Mouse (Mus musculus) midbrain, embryonic 15.5 days (tissue): ENCODE data around the gene Eif2ak4. TPM values are rescaled to one million over a fixed set of nuclear protein-coding genes. Genes with fewer than 3 reads are reported as not detected.

Experiments
- ATAC-seq: fragments of 200-750 bp; cut with Nextera tagmentation; replicated peaks from 2 replicates; pipeline ENCODE4 v1.8.0; 2017; ENCODE audit warnings: moderate TSS enrichment
- H3K27ac ChIP-seq: fragments of 300-500 bp; sonication (generic); 2 replicates; pipeline ENCODE4 v1.5.1; 2015; ENCODE audit warnings: mild to moderate bottlenecking, inconsistent platforms
- H3K27me3 ChIP-seq: fragments of 300-500 bp; sonication (generic); replicated peaks from 2 replicates; pipeline ENCODE4 v1.6.1; 2015; ENCODE audit warnings: inconsistent platforms
- H3K36me3 ChIP-seq: fragments of 300-500 bp; sonication (generic); replicated peaks from 2 replicates; pipeline ENCODE4 v1.6.1; 2015; ENCODE audit warnings: inconsistent platforms
- H3K4me1 ChIP-seq: fragments of 300-500 bp; sonication (generic); 2 replicates; pipeline ENCODE4 v1.6.1; 2015; ENCODE audit warnings: inconsistent platforms
- H3K4me2 ChIP-seq: fragments of 300-500 bp; sonication (generic); 2 replicates; pipeline ENCODE4 v1.6.1; 2015; ENCODE audit warnings: inconsistent platforms, mild to moderate bottlenecking, moderate library complexity
- H3K4me3 ChIP-seq: fragments of 300-500 bp; sonication (generic); 2 replicates; pipeline ENCODE4 v1.5.1; 2015; ENCODE audit warnings: mild to moderate bottlenecking, inconsistent platforms
- H3K9ac ChIP-seq: fragments of 300-500 bp; sonication (generic); 2 replicates; pipeline ENCODE4 v1.6.1; 2015; ENCODE audit warnings: mild to moderate bottlenecking, inconsistent platforms
- H3K9me3 ChIP-seq: fragments of 300-500 bp; sonication (generic); 2 replicates; pipeline ENCODE4 v1.6.1; 2016; ENCODE audit warnings: inconsistent platforms
- WGBS: fragments of 180-500 bp; shearing (Covaris S2); methylation state at CpG from one replicate; pipeline ENCODE4 v1.1.7; 2015; ENCODE audit warnings: mixed read lengths; 5-methylcytosine and 5-hydroxymethylcytosine counted together
- polyA plus RNA-seq: library from polyadenylated mRNA; unstranded; fragments of >200 nt; fragmentation: Nextera tagmentation; extraction: Ambion mirVana; gene quantifications from 2 replicates; pipeline ENCODE4 v1.2.1, GENCODE M21; 2015

The Eif2ak4 gene
- 8.5 and 10.0 TPM in 2 replicates for polyA plus RNA-seq

GRCm38 (mm10) chr2:118388341-118389335, at the start of gene Eif2ak4:
Gene Eif2ak4, plus strand, starts transcription at chr2:118388618.
- ATAC-seq = peak; percentile 99
- no peaks in the 10 kb centered on the region for H3K9me3 ChIP-seq
- peak within 1 kb of the TSS; percentile 92 for H3K4me3 ChIP-seq
- peak within 1 kb of the TSS; percentile 74 for H3K4me2 ChIP-seq
- peaks cover 17% of the 10 kb centered on the region for H3K4me1 ChIP-seq
- WGBS = under 1% methylated on average over 61 of the region's 61 CpGs
- peak within 1 kb of the TSS; percentile 90 for H3K9ac ChIP-seq
- no peaks in the 10 kb centered on the region for H3K36me3 ChIP-seq
- peak within 1 kb of the TSS; percentile 94 for H3K27ac ChIP-seq
- no peaks in the 10 kb centered on the region for H3K27me3 ChIP-seq

GRCm38 (mm10) chr2:118341295-118341694, 47.1 kb upstream of the Eif2ak4 start:
- H3K9me3 ChIP-seq = no peaks in the 10 kb centered on the region
- no peak overlapping the region for H3K27ac ChIP-seq
- H3K4me1 ChIP-seq = no peaks in the 10 kb centered on the region
- H3K27me3 ChIP-seq = no peaks in the 10 kb centered on the region
- no peak overlapping the region for H3K4me3 ChIP-seq
- no peak for ATAC-seq
- H3K36me3 ChIP-seq = no peaks in the 10 kb centered on the region
- no peak overlapping the region for H3K4me2 ChIP-seq
- WGBS = 85% methylated on average over 7 of the region's 7 CpGs
- H3K9ac ChIP-seq = no peak overlapping the region

- Histone ChIP-seq H3K9me3 (no peaks in the 10 kb centered on the region), H3K27me3 (no peaks in the 10 kb centered on the region), H3K36me3 (no peaks in the 10 kb centered on the region), H3K27ac (no peak overlapping the region), H3K4me1 (no peaks in the 10 kb centered on the region), H3K4me3 (no peak overlapping the region), H3K4me2 (no peak overlapping the region), H3K9ac (no peak overlapping the region)
- no peak for ATAC-seq
- WGBS = 78% methylated on average over 3 of the region's 3 CpGs
Observed at GRCm38 (mm10) chr2:118343897-118344296, 44.5 kb upstream of the Eif2ak4 start.

- no peaks in the 10 kb centered on the region for H3K4me1 ChIP-seq
- 17% methylated on average over 1 of the region's 1 CpGs for WGBS
- H3K27me3 ChIP-seq = no peaks in the 10 kb centered on the region
- H3K9me3 ChIP-seq = no peaks in the 10 kb centered on the region
- no peak overlapping the region for H3K9ac ChIP-seq
- no peak overlapping the region for H3K4me2 ChIP-seq
- no peak for ATAC-seq
- no peak overlapping the region for H3K4me3 ChIP-seq
- H3K27ac ChIP-seq = no peak overlapping the region
- no peaks in the 10 kb centered on the region for H3K36me3 ChIP-seq
Observed at GRCm38 (mm10) chr2:118345535-118345934, 42.9 kb upstream of the Eif2ak4 start.

GRCm38 (mm10) chr2:118353498-118353897, 34.9 kb upstream of the Eif2ak4 start:
- no peak for ATAC-seq
- H3K27ac ChIP-seq = no peak overlapping the region
- H3K9ac ChIP-seq = no peak overlapping the region
- H3K4me2 ChIP-seq = no peak overlapping the region
- no peaks in the 10 kb centered on the region for H3K9me3 ChIP-seq
- no peaks in the 10 kb centered on the region for H3K27me3 ChIP-seq
- WGBS = 24% methylated on average over 4 of the region's 4 CpGs
- H3K4me3 ChIP-seq = no peak overlapping the region
- H3K36me3 ChIP-seq = no peaks in the 10 kb centered on the region
- H3K4me1 ChIP-seq = 0 out of 2 replicates have a peak, but pooled peaks cover 6% of the 10 kb centered on the region

GRCm38 (mm10) chr2:118353916-118354403, 34.5 kb upstream of the Eif2ak4 start:
- H3K9me3 ChIP-seq = no peaks in the 10 kb centered on the region
- no peak for ATAC-seq
- 42% methylated on average over 4 of the region's 4 CpGs for WGBS

GRCm38 (mm10) chr2:118355138-118355719, 33.2 kb upstream of the Eif2ak4 start:
- 39% methylated on average over 6 of the region's 6 CpGs for WGBS
- no peak overlapping the region for H3K9ac ChIP-seq
- peak; percentile 83 for ATAC-seq
- H3K4me2 ChIP-seq = no peak overlapping the region
- H3K9me3 ChIP-seq = no peaks in the 10 kb centered on the region
- H3K27ac ChIP-seq = no peak overlapping the region
- H3K36me3 ChIP-seq = no peaks in the 10 kb centered on the region
- 0 out of 2 replicates have a peak, but pooled peaks cover 6% of the 10 kb centered on the region for H3K4me1 ChIP-seq
- no peaks in the 10 kb centered on the region for H3K27me3 ChIP-seq
- no peak overlapping the region for H3K4me3 ChIP-seq

More at GRCm38 (mm10) chr2:118353916-118354403, 34.5 kb upstream of the Eif2ak4 start:
- 0 out of 2 replicates have a peak, but pooled peaks cover 6% of the 10 kb centered on the region for H3K4me1 ChIP-seq
- no peak overlapping the region for H3K27ac ChIP-seq
- H3K9ac ChIP-seq = no peak overlapping the region
- H3K36me3 ChIP-seq = no peaks in the 10 kb centered on the region
- no peak overlapping the region for H3K4me2 ChIP-seq
- H3K27me3 ChIP-seq = no peaks in the 10 kb centered on the region
- no peak overlapping the region for H3K4me3 ChIP-seq

- H3K4me1 ChIP-seq = peaks cover 19% of the 10 kb centered on the region
- no peak overlapping the region; the same call in 1 of the 2 replicates for H3K4me2 ChIP-seq
- H3K4me3 ChIP-seq = no peak overlapping the region
- H3K27me3 ChIP-seq = peaks cover 16% of the 10 kb centered on the region
- H3K9me3 ChIP-seq = no peaks in the 10 kb centered on the region
- no peak overlapping the region for H3K9ac ChIP-seq
- no peak overlapping the region for H3K27ac ChIP-seq
- no peak for ATAC-seq
- H3K36me3 ChIP-seq = no peaks in the 10 kb centered on the region
- 53% methylated on average over 1 of the region's 1 CpGs for WGBS
Observed at GRCm38 (mm10) chr2:118371841-118372240, 16.6 kb upstream of the Eif2ak4 start.

GRCm38 (mm10) chr2:118372561-118372900, 15.9 kb upstream of the Eif2ak4 start:
- H3K4me2 ChIP-seq = peak overlapping the region; percentile 80
- H3K27me3 ChIP-seq = peaks cover 16% of the 10 kb centered on the region
- no peaks in the 10 kb centered on the region for H3K9me3 ChIP-seq
- 0 out of 2 replicates have a peak overlapping the region, but pooled peaks have one; percentile 39 for H3K9ac ChIP-seq
- H3K27ac ChIP-seq = no peak overlapping the region
- WGBS = 10% methylated on average over 11 of the region's 11 CpGs
- ATAC-seq = peak; percentile 6; the same call in 1 of the 2 replicates
- peak overlapping the region; percentile 45 for H3K4me3 ChIP-seq
- no peaks in the 10 kb centered on the region for H3K36me3 ChIP-seq
- peaks cover 19% of the 10 kb centered on the region for H3K4me1 ChIP-seq

GRCm38 (mm10) chr2:118372901-118373571, 15.4 kb upstream of the Eif2ak4 start, which contains the start of gene Gpr176:
Gene Gpr176, minus strand, starts transcription at chr2:118373419.
- H3K9me3 ChIP-seq = no peaks in the 10 kb centered on the region
- ATAC-seq = peak; percentile 90
- WGBS = 0% methylated on average over 56 of the region's 59 CpGs
- H3K4me2 ChIP-seq = peak within 1 kb of the TSS; percentile 80
- peak within 1 kb of the TSS; percentile 39 for H3K9ac ChIP-seq
- H3K27ac ChIP-seq = peak within 1 kb of the TSS; percentile 77
- peak within 1 kb of the TSS; percentile 45 for H3K4me3 ChIP-seq
- H3K36me3 ChIP-seq = no peaks in the 10 kb centered on the region
- H3K4me1 ChIP-seq = peaks cover 19% of the 10 kb centered on the region
- H3K27me3 ChIP-seq = peaks cover 16% of the 10 kb centered on the region

- peak overlapping the region; percentile 39 for H3K9ac ChIP-seq
- peak overlapping the region; percentile 80 for H3K4me2 ChIP-seq
- H3K4me3 ChIP-seq = peak overlapping the region; percentile 45
- peaks cover 19% of the 10 kb centered on the region for H3K4me1 ChIP-seq
- 2% methylated on average over 43 of the region's 43 CpGs for WGBS
- peak; percentile 92 for ATAC-seq
- peak overlapping the region; percentile 77 for H3K27ac ChIP-seq
- no peaks in the 10 kb centered on the region for H3K36me3 ChIP-seq
- peaks cover 16% of the 10 kb centered on the region for H3K27me3 ChIP-seq
- H3K9me3 ChIP-seq = no peaks in the 10 kb centered on the region
Observed at GRCm38 (mm10) chr2:118373572-118374279, 14.7 kb upstream of the Eif2ak4 start.
